Mouse (Mus musculus) limb, embryonic 11.5 days (tissue): ENCODE data around the gene Agk. TPM values are rescaled to one million over a fixed set of nuclear protein-coding genes. Genes with fewer than 3 reads are reported as not detected.

Experiments
- ATAC-seq: fragments of 200-750 bp; cut with Nextera tagmentation; 2 replicates; pipeline ENCODE4 v1.8.0; 2017; ENCODE audit warnings: low read depth; ENCODE audit not compliant: insufficient number of reproducible peaks, low FRiP score, low TSS enrichment
- DNase-seq: peaks from one replicate; pipeline ENCODE4 v3.0.0-alpha.2; 2015; ENCODE audit warnings: low spot score
- H3K27ac ChIP-seq: fragments of 300-500 bp; sonication (generic); replicated peaks from 2 replicates; pipeline ENCODE4 v1.5.1; 2014; ENCODE audit warnings: low read depth, mild to moderate bottlenecking, low read length
- H3K27me3 ChIP-seq: fragments of 300-500 bp; sonication (generic); 2 replicates; pipeline ENCODE4 v1.6.1; 2014; ENCODE audit warnings: mild to moderate bottlenecking, low read length, mixed read lengths; ENCODE audit not compliant: control insufficient read depth, insufficient read depth
- H3K36me3 ChIP-seq: fragments of 300-500 bp; sonication (generic); 2 replicates; pipeline ENCODE4 v1.6.1; 2014; ENCODE audit warnings: mild to moderate bottlenecking, low read length, moderate library complexity, mixed read lengths; ENCODE audit not compliant: control insufficient read depth, insufficient read depth
- H3K4me1 ChIP-seq: fragments of 300-500 bp; sonication (generic); 2 replicates; pipeline ENCODE4 v1.6.1; 2014; ENCODE audit warnings: low read length, mixed read lengths; ENCODE audit not compliant: control insufficient read depth, insufficient read depth
- H3K4me2 ChIP-seq: fragments of 300-500 bp; sonication (generic); 2 replicates; pipeline ENCODE4 v1.6.1; 2014; ENCODE audit warnings: low read depth, mild to moderate bottlenecking, moderate library complexity; ENCODE audit not compliant: severe bottlenecking
- H3K4me3 ChIP-seq: fragments of 300-500 bp; sonication (generic); 2 replicates; pipeline ENCODE4 v1.5.1; 2014; ENCODE audit warnings: low read depth, low read length
- H3K9ac ChIP-seq: fragments of 300-500 bp; sonication (generic); 2 replicates; pipeline ENCODE4 v1.6.1; 2014; ENCODE audit warnings: mild to moderate bottlenecking, low read length
- H3K9me3 ChIP-seq: fragments of 300-500 bp; sonication (generic); 2 replicates; pipeline ENCODE4 v1.6.1; 2016; ENCODE audit warnings: low read length; ENCODE audit not compliant: control insufficient read depth
- WGBS: fragments of 180-500 bp; shearing (Covaris S2); extraction: QIAGEN DNeasy Blood & Tissue Kit; methylation state at CpG from one replicate; pipeline ENCODE4 v1.1.7; 2014; 5-methylcytosine and 5-hydroxymethylcytosine counted together
- polyA plus RNA-seq: library from polyadenylated mRNA; unstranded; fragments of >200 nt; fragmentation: Nextera tagmentation; extraction: Ambion mirVana; gene quantifications from 2 replicates; pipeline ENCODE4 v1.2.1, GENCODE M21; 2014

The Agk gene
- polyA plus RNA-seq, 1 experiment from 2014 or later = 43.1 TPM

GRCm38 (mm10) chr6:40418386-40418785 lies 93.4 kb downstream of the Agk start:
- WGBS = 95% methylated on average over 4 of the region's 4 CpGs
- no peak overlapping the region for H3K9ac ChIP-seq
- H3K27ac ChIP-seq = no peak overlapping the region
- H3K36me3 ChIP-seq = no peaks in the 10 kb centered on the region; the same call in 1 of the 2 replicates
- no peaks in the 10 kb centered on the region for H3K9me3 ChIP-seq
- no peak overlapping the region for H3K4me2 ChIP-seq
- no peaks in the 10 kb centered on the region for H3K27me3 ChIP-seq
- H3K4me3 ChIP-seq = no peak overlapping the region
- ATAC-seq (no peak), DNase-seq (no peak)
- no peaks in the 10 kb centered on the region for H3K4me1 ChIP-seq

GRCm38 (mm10) chr6:40421099-40421498 lies 96.1 kb downstream of the Agk start:
- H3K9ac ChIP-seq = no peak overlapping the region
- H3K4me2 ChIP-seq = no peak overlapping the region
- ATAC-seq (no peak), DNase-seq (no peak)
- no peak overlapping the region for H3K4me3 ChIP-seq
- H3K27me3 ChIP-seq = no peaks in the 10 kb centered on the region
- 96% methylated on average over 6 of the region's 6 CpGs for WGBS
- no peaks in the 10 kb centered on the region for H3K4me1 ChIP-seq
- no peak overlapping the region for H3K27ac ChIP-seq
- H3K36me3 ChIP-seq = no peaks in the 10 kb centered on the region; the same call in 1 of the 2 replicates
- H3K9me3 ChIP-seq = no peaks in the 10 kb centered on the region

GRCm38 (mm10) chr6:40423013-40423412 lies 98.0 kb downstream of the Agk start:
- no peak overlapping the region for H3K9ac ChIP-seq
- H3K4me1 ChIP-seq = no peaks in the 10 kb centered on the region
- H3K27ac ChIP-seq = no peak overlapping the region
- H3K36me3 ChIP-seq = no peaks in the 10 kb centered on the region; the same call in 1 of the 2 replicates
- no peak overlapping the region for H3K4me3 ChIP-seq
- ATAC-seq (no peak), DNase-seq (no peak)
- WGBS = 77% methylated on average over 1 of the region's 1 CpGs
- H3K4me2 ChIP-seq = no peak overlapping the region
- H3K27me3 ChIP-seq = no peaks in the 10 kb centered on the region
- no peaks in the 10 kb centered on the region for H3K9me3 ChIP-seq

- peak; percentile 52 for DNase-seq
- H3K9ac ChIP-seq = no peak overlapping the region
- H3K27me3 ChIP-seq = no peaks in the 10 kb centered on the region
- no peak overlapping the region for H3K27ac ChIP-seq
- 58% methylated on average over 1 of the region's 1 CpGs for WGBS
- no peak overlapping the region for H3K4me3 ChIP-seq
- H3K4me1 ChIP-seq = no peaks in the 10 kb centered on the region
- no peaks in the 10 kb centered on the region; the same call in 1 of the 2 replicates for H3K36me3 ChIP-seq
- H3K4me2 ChIP-seq = no peak overlapping the region
- ATAC-seq = no peak
- H3K9me3 ChIP-seq = no peaks in the 10 kb centered on the region
Measured at GRCm38 (mm10) chr6:40423774-40424173, 98.8 kb downstream of the Agk start.

GRCm38 (mm10) chr6:40427441-40427840 lies 102.5 kb downstream of the Agk start:
- ATAC-seq (no peak), DNase-seq (no peak)
- Histone ChIP-seq H3K9ac (no peak overlapping the region), H3K27me3 (no peaks in the 10 kb centered on the region), H3K36me3 (no peaks in the 10 kb centered on the region), H3K4me2 (no peak overlapping the region), H3K9me3 (no peaks in the 10 kb centered on the region), H3K4me3 (no peak overlapping the region), H3K27ac (no peak overlapping the region), H3K4me1 (no peaks in the 10 kb centered on the region)
- WGBS = 88% methylated on average over 7 of the region's 7 CpGs

GRCm38 (mm10) chr6:40428696-40429095 lies 103.7 kb downstream of the Agk start:
- no peaks in the 10 kb centered on the region for H3K27me3 ChIP-seq
- WGBS = 75% methylated on average over 3 of the region's 3 CpGs
- H3K4me2 ChIP-seq = no peak overlapping the region
- no peak overlapping the region for H3K4me3 ChIP-seq
- DNase-seq (no peak), ATAC-seq (no peak)
- H3K36me3 ChIP-seq = no peaks in the 10 kb centered on the region
- H3K9ac ChIP-seq = no peak overlapping the region
- H3K9me3 ChIP-seq = no peaks in the 10 kb centered on the region
- H3K27ac ChIP-seq = no peak overlapping the region
- no peaks in the 10 kb centered on the region for H3K4me1 ChIP-seq

- Histone ChIP-seq H3K9me3 (no peaks in the 10 kb centered on the region), H3K4me1 (no peaks in the 10 kb centered on the region), H3K9ac (no peak overlapping the region), H3K4me3 (no peak overlapping the region), H3K4me2 (no peak overlapping the region), H3K27ac (no peak overlapping the region), H3K27me3 (no peaks in the 10 kb centered on the region), H3K36me3 (no peaks in the 10 kb centered on the region)
- 87% methylated on average over 4 of the region's 4 CpGs for WGBS
- DNase-seq (no peak), ATAC-seq (no peak)
Measured at GRCm38 (mm10) chr6:40429521-40429931, 104.6 kb downstream of the Agk start.

- no peaks in the 10 kb centered on the region for H3K4me1 ChIP-seq
- H3K36me3 ChIP-seq = no peaks in the 10 kb centered on the region
- WGBS = 92% methylated on average over 3 of the region's 3 CpGs
- no peak overlapping the region for H3K4me3 ChIP-seq
- no peaks in the 10 kb centered on the region for H3K27me3 ChIP-seq
- no peak overlapping the region for H3K4me2 ChIP-seq
- no peak overlapping the region for H3K9ac ChIP-seq
- ATAC-seq (no peak), DNase-seq (no peak)
- no peaks in the 10 kb centered on the region for H3K9me3 ChIP-seq
- H3K27ac ChIP-seq = no peak overlapping the region
Measured at GRCm38 (mm10) chr6:40430251-40430650, 105.3 kb downstream of the Agk start.

- no peak overlapping the region for H3K4me3 ChIP-seq
- no peak overlapping the region for H3K4me2 ChIP-seq
- no peaks in the 10 kb centered on the region for H3K9me3 ChIP-seq
- WGBS = 89% methylated on average over 3 of the region's 3 CpGs
- H3K9ac ChIP-seq = no peak overlapping the region
- DNase-seq = no peak
- no peaks in the 10 kb centered on the region for H3K4me1 ChIP-seq
- H3K27me3 ChIP-seq = no peaks in the 10 kb centered on the region
- H3K27ac ChIP-seq = no peak overlapping the region
- ATAC-seq = no peak
- H3K36me3 ChIP-seq = no peaks in the 10 kb centered on the region
Measured at GRCm38 (mm10) chr6:40430878-40431277, 105.9 kb downstream of the Agk start.
